Mouse (Mus musculus) left cerebral cortex, postnatal 25 days (tissue): ENCODE data around the gene Loxl1. TPM values are rescaled to one million over a fixed set of nuclear protein-coding genes. Genes with fewer than 3 reads are reported as not detected.

Experiments used
- total RNA-seq, 2 experiments: library from RNA; stranded (reverse); gene quantifications; 2 replicates each; pipeline ENCODE4 v1.2.3; 2021

The Loxl1 gene
- total RNA-seq, 2 experiments from 2014 or later: 2.0 to 2.6 TPM

Other genes with a start within 250 kb of the Loxl1 start
- gene Stra6, start 249.4 kb downstream of the Loxl1 start, total RNA-seq: 1 to 10 TPM; 7.2 to 8.7 TPM
- 1 to 10 TPM in 1 of 2 experiments, under 1 TPM in 1; 0.55 to 1.1 TPM for gene Ccdc33, start 194.4 kb downstream of the Loxl1 start, total RNA-seq
- gene Islr, start 108.9 kb downstream of the Loxl1 start, total RNA-seq: 10 to 100 TPM; 14.9 to 15.2 TPM
- gene Islr2, start 108.9 kb downstream of the Loxl1 start, total RNA-seq: 10 to 100 TPM; 72.2 to 76.7 TPM
- 10 to 100 TPM; 13.0 to 18.2 TPM for gene Pml, start 63.4 kb downstream of the Loxl1 start, total RNA-seq
- 10 to 100 TPM; 64.3 to 71.4 TPM for gene Stoml1, start 60.0 kb downstream of the Loxl1 start, total RNA-seq
- not detected for gene Tbc1d21, start 57.3 kb upstream of the Loxl1 start, total RNA-seq
- 100 to 1,000 TPM; 221 to 222 TPM for gene Insyn1, start 175.4 kb upstream of the Loxl1 start, total RNA-seq
- 1 to 10 TPM; 8.2 to 8.7 TPM for gene Cd276, start 242.3 kb upstream of the Loxl1 start, total RNA-seq